Mouse (Mus musculus) ES-CJ7 (cell line): ENCODE data around the gene Zfp365.

Source experiments
- DNase-seq: peaks from one replicate; pipeline ENCODE4 v3.0.0; 2011; ENCODE audit warnings: low read depth, low spot score

Gene Zfp365

DNA sequence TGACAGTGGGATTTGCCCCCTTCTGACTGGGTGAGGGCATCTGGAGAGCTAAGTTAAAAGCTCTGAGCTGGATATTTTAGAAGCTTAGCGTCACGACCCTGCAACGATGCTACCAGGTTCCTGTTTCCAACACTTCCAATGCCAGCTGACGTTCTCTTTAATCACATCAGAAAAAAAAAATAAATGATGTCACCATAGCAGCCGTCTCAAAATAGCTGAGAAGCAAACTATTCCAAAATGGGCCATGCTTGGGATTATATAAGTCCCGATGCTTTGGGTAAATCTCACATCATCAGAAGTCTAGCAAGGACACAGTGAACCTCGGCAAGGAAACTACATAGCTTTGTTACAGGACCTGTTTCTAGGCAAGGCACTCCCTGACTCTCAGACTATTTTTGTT lies 9.1 kb downstream of the Zfp365 start:
- no peak for DNase-seq

GRCm38 (mm10) chr10:67901179-67901578 lies 11.3 kb downstream of the Zfp365 start:
- no peak for DNase-seq

GRCm38 (mm10) chr10:67898949-67899675 lies 13.3 kb downstream of the Zfp365 start:
- no peak for DNase-seq

DNA sequence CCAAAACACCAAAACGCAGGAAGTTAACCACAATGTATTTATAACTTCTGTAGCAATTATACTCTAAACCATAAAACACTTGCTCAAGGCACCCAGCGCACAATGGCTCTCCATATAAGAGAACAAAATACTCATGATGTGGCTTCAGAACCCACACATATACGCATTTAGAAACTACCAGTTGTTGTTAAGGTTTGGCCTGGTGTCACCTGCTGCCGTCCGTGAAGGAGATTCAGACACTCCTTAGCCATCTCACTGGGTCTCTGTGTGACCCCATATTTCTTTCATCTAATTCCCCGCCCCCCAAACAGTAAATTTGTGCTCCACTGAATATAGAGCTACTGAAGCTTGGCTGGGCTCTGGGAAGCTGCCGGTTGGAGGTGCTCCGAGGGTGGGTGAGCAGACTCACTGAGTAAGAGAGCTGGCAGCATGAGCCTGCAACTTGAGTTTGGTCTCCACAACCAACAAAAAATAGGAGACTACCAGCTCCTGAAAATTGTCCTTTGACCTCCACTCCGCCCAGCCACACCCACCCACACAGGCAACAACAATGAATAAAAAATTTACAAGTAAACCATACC lies 14.0 kb downstream of the Zfp365 start:
- no peak for DNase-seq

GRCm38 (mm10) chr10:67897281-67897680 lies 15.2 kb downstream of the Zfp365 start:
- no peak for DNase-seq

DNA sequence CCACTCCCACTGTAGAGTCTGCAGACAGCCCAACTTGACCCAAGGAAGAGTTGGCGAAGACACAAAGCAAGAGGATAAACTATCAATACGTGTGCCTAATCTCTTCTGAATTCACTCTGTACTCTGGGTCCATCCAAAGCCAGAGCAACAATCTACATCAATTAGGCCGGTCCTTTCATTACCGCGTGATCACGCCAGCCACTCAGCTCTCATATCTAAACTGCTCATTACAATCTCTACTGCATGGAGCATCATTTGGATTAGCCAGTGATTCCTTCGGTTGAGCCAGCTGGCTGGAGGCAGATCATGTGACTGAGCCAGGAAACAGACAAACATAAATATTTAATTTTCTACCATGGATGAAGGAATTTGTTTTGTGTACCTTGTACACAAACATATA lies 17.8 kb downstream of the Zfp365 start:
- no peak for DNase-seq

- peak; percentile 23 for DNase-seq
These were observed 18.4 kb downstream of the Zfp365 start for GRCm38 (mm10) chr10:67894059-67894458.

- DNase-seq = no peak
These were observed 19.2 kb downstream of the Zfp365 start for GRCm38 (mm10) chr10:67893226-67893625.

- no peak for DNase-seq
These were observed 21.3 kb downstream of the Zfp365 start for GRCm38 (mm10) chr10:67891126-67891525.

DNA sequence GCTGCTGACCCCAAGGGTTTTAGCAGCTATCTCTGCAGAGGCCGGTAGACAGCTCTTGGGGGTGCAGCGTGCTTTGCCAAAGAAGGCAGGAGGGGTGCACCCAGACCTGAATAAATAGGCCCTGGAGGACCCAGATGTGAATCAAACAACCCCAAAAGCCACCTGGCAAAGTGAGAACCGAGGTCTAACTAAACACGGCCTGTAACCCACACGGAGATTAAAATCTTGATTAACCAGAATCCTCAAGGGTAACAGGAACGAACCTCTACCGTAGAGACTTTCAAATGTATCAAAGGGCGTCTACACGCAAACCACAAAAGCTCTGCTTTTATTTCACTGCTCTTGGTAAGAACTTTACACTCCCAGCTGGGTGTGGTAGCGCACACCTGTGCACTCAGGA lies 24.5 kb downstream of the Zfp365 start:
- no peak for DNase-seq

DNA sequence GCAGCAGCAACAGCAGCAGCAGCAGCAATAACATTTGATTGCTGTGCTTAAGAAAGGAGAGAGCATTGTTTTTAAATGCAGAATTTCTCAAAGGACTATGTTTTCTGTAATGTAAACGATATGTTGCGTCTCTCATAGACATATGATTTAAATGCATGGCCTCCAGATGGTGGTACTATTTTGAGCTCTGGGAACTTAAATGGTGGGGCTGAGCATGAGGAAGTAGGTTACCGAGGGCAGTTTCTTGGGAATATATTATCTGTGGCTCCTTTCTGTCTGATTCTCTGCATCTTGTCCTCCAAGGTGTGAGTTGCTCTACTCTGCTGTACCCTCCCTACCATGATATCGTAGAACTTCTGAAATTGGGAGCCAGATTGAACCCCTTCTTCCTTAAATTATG lies 31.8 kb downstream of the Zfp365 start:
- no peak for DNase-seq

- DNase-seq = peak; percentile 58
These were observed 40.7 kb downstream of the Zfp365 start for GRCm38 (mm10) chr10:67871811-67872210.

DNA sequence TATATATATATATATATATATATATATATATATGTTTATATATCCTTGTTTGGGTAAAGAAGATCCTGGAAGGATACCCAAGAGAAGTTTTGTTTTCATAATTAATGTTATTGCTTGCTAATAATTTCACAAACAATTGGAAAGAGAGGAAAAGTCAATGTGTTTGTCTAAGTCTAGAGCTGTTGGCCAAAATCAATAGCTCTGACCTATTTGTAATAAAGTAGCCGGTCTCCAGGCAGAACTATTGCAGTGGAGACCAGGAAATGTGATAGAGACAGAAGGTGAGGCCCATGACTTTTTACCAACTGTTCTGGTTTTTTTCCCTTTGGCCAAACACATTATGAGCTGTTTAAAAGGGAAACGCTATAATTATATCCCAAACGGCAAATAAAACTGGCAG lies 44.2 kb downstream of the Zfp365 start:
- no peak for DNase-seq

DNA sequence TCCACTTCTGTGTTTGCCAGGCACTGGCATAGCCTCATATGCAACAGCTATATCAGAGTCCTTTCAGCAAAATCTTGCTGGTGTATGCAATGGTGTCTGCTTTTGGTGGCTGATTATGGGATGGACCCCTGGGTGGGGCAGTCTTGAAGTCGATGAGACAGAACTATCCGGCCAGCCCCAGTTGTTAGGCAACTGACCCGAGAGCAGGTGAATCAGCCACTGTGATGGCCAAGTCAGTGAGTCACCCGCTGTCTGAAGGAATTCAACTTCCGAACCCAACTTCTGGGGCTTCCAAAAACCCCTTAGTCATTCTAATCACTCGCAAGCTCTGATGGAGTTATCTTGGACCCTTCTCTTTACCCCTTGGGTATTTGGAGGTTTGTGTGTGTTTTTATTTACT lies 46.6 kb downstream of the Zfp365 start:
- no peak for DNase-seq

DNA sequence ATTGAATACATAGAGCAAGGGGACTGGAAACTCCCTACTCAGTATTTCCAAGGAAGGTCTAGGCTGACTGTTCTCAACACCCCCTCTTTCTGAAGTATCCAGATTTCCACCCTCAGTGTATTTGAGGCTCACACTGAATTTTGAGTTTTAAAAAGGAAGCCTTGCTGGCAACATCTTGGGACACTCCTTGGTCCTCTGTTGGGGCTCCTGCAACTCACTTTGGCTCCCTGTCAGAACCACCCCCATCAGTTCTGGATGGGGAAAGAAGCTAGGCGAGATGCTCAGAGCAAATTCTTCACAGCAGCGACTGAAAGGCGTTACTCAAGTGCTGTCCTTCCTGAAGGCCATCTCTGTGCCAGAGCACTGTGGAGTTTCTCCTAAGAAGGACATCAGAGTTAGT lies 47.4 kb downstream of the Zfp365 start:
- DNase-seq = no peak

DNA sequence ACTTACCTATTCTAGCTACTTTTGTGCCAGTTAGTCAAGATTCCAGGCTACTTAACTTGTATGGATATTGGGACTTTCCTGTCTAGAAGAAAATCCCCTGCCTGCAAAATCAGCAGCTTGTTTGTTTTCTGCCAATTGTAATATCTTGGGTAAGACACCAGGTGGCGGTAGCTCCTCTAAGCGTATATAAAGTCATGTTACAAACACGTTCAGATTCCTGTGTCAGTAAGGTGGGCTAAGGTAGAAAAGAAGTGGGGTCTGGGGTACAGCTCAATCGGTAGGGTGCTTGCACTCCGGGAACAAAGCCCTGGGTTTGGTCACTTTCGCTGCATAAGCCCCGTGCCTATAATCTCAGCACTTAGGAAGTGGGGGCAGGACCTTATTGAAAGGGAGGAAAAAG lies 50.1 kb downstream of the Zfp365 start:
- peak; percentile 55 for DNase-seq

- peak; percentile 71 for DNase-seq
These were observed 53.6 kb downstream of the Zfp365 start for GRCm38 (mm10) chr10:67858878-67859277.

DNA sequence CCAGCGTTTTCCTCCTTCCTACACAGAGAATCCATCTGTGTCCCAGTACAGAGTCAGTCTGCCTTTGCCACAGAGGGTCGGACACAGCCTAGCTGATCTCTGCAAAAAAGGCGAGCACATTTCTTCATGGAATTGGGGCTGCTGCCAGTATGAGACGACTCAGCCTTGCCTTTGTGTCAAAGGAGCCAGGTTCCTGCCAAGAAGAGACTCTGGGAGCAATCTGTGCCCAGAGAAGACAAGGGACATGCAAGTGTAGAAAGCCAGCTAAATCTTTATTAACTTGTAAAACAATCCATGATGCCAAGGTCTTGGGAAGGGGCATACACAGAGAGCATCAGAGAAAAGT lies 54.9 kb downstream of the Zfp365 start:
- DNase-seq = no peak

DNA sequence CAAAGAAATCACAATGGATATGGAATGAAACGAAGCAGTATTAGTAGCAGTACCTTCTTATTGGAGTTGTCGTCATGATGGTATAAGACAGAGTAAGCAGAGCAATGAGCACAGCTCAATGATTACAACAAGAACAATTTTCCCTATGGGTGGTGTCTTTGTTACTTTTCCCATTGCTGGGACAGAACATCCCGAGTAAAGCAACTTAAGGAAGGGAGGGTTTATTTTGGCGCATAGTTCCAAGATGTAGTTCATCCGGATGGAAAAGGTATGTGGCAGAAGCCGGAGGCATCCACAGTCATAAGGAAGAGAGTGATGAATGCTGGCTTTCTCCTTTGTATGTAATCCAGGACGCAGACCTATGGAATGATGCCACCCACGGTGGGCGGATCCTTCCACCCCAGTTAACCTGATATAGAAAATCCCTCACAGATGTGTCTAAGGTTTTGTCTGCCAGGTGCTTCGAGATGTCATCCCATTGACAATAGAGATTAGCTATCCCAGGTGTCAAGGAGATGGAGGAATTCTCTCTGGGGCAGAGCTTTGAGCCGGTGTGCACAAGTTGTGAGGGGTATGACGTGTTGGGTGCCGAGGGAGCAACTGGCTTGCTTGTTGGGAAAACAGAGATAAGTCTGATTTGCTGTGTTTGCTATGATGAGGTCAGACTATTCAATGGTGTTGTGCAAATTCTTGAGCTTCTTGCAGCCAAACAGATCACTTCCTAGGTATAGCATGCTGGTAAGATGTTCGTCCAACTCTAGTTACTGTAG lies 55.5 kb downstream of the Zfp365 start:
- no peak for DNase-seq

- DNase-seq = no peak
These were observed 56.7 kb downstream of the Zfp365 start for GRCm38 (mm10) chr10:67855760-67856159.

DNA sequence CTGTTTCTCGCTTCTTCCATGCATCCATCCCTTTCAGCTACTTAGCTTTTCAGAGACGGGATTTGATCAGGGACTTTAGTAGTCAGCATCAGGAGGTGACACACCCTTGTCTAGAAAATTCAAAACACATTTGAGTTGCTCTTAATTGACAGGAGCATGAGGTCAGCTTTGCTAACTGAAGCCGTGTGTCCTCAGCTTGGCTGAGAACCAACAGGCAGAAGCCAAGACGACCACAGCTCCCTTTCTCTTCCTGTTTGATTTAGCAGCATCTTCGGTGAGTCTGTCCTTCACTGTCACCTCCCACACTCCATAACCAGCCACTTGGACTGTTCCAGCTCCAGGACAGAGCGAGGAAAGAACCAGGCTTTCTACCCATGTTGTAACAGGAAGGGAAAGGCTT lies 60.1 kb downstream of the Zfp365 start:
- DNase-seq = no peak

- no peak for DNase-seq
These were observed 61.4 kb downstream of the Zfp365 start for GRCm38 (mm10) chr10:67851079-67851478.
